Mouse (Mus musculus): ENCODE measurements at regions not wholly inside any gene's neighbourhood (a gene's known extent, or its start where the extent isn't known, plus 50 kb on each side); places are given as distances from the start of the nearest gene placed in this dataset.
A peak's percentile ranks its signal among the peaks of the same experiment; 100 is the strongest.

- Histone ChIP-seq H3K4me1 (ENCODE audit: control insufficient read depth, insufficient read depth, low read length) (peaks cover 6% of the 10 kb centered on the region; the same call in 1 of the 2 replicates), H3K4me3 (ENCODE audit: control insufficient read depth, low read depth, low read length) (peak overlapping the region; percentile 64), H3K27me3 (ENCODE audit: control insufficient read depth, insufficient read depth, low read length) (no peaks in the 10 kb centered on the region), H3K27ac (ENCODE audit: control insufficient read depth, insufficient read depth, low read depth, low read length) (no peak overlapping the region), H3K36me3 (ENCODE audit: control insufficient read depth, insufficient read depth, low read length) (no peaks in the 10 kb centered on the region)
- TF ChIP-seq CTCF (IDR thresholded peaks at IDR 0.05; ENCODE audit: control insufficient read depth, insufficient read depth, insufficient replicate concordance, low read depth, low read length) (no peak), POLR2A (IDR thresholded peaks at IDR 0.05; ENCODE audit: control insufficient read depth, low read depth, low read length) (no peak)
These were observed 76.6 kb upstream of the Cpsf6 start for GRCm38 (mm10) chr10:117456427-117456826.

GRCm38 (mm10) chr10:117455595-117456302, 75.9 kb upstream of the Cpsf6 start:
- H3K27ac ChIP-seq (ENCODE audit: control insufficient read depth, insufficient read depth, low read depth, low read length) = no peak overlapping the region
- no peaks in the 10 kb centered on the region for H3K36me3 ChIP-seq (ENCODE audit: control insufficient read depth, insufficient read depth, low read length)
- peak overlapping the region; percentile 15 for H3K4me3 ChIP-seq (ENCODE audit: control insufficient read depth, low read depth, low read length)
- no peak for TF ChIP-seq POLR2A (IDR thresholded peaks at IDR 0.05; ENCODE audit: control insufficient read depth, low read depth, low read length)
- TF ChIP-seq CTCF (IDR thresholded peaks at IDR 0.05; ENCODE audit: control insufficient read depth, insufficient read depth, insufficient replicate concordance, low read depth, low read length) = peak; percentile 16; the same call in 1 of the 2 replicates
- no peaks in the 10 kb centered on the region for H3K27me3 ChIP-seq (ENCODE audit: control insufficient read depth, insufficient read depth, low read length)
- peaks cover 6% of the 10 kb centered on the region; the same call in 1 of the 2 replicates for H3K4me1 ChIP-seq (ENCODE audit: control insufficient read depth, insufficient read depth, low read length)

- TF ChIP-seq POLR2A (IDR thresholded peaks at IDR 0.05; ENCODE audit: control insufficient read depth, low read depth, low read length) (no peak), CTCF (IDR thresholded peaks at IDR 0.05; ENCODE audit: control insufficient read depth, insufficient read depth, insufficient replicate concordance, low read depth, low read length) (no peak)
- Histone ChIP-seq H3K4me1 (ENCODE audit: control insufficient read depth, insufficient read depth, low read length) (peaks cover 8% of the 10 kb centered on the region; the same call in 1 of the 2 replicates), H3K27me3 (ENCODE audit: control insufficient read depth, insufficient read depth, low read length) (no peaks in the 10 kb centered on the region), H3K4me3 (ENCODE audit: control insufficient read depth, low read depth, low read length) (no peak overlapping the region), H3K27ac (ENCODE audit: control insufficient read depth, insufficient read depth, low read depth, low read length) (no peak overlapping the region), H3K36me3 (ENCODE audit: control insufficient read depth, insufficient read depth, low read length) (no peaks in the 10 kb centered on the region)
These were observed 75.1 kb upstream of the Cpsf6 start for GRCm38 (mm10) chr10:117454711-117455591.

DNA sequence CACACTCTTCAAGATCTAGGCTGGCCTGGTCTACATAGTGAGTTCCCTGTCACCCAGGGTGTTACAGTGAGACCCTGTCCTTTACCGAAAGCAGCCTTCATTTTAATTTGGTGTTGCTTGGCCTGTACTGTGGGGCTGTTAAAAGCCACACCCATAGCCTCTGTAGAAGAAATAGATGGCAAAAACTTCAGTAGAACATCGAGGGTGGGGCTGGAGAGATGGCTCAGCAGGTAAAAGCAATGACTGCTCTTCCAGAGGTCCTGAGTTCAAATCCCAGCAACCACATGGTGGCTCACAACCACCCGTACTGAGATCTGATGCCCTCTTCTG, 74.3 kb upstream of the Cpsf6 start:
- Histone ChIP-seq H3K4me1 (ENCODE audit: control insufficient read depth, insufficient read depth, low read length) (peaks cover 8% of the 10 kb centered on the region; the same call in 1 of the 2 replicates), H3K36me3 (ENCODE audit: control insufficient read depth, insufficient read depth, low read length) (no peaks in the 10 kb centered on the region), H3K27me3 (ENCODE audit: control insufficient read depth, insufficient read depth, low read length) (no peaks in the 10 kb centered on the region), H3K27ac (ENCODE audit: control insufficient read depth, insufficient read depth, low read depth, low read length) (no peak overlapping the region), H3K4me3 (ENCODE audit: control insufficient read depth, low read depth, low read length) (no peak overlapping the region)
- TF ChIP-seq POLR2A (IDR thresholded peaks at IDR 0.05; ENCODE audit: control insufficient read depth, low read depth, low read length) (no peak), CTCF (IDR thresholded peaks at IDR 0.05; ENCODE audit: control insufficient read depth, insufficient read depth, insufficient replicate concordance, low read depth, low read length) (no peak)

GRCm38 (mm10) chr10:117453406-117454170, 73.8 kb upstream of the Cpsf6 start:
- TF ChIP-seq POLR2A (IDR thresholded peaks at IDR 0.05; ENCODE audit: control insufficient read depth, low read depth, low read length) (no peak), CTCF (IDR thresholded peaks at IDR 0.05; ENCODE audit: control insufficient read depth, insufficient read depth, insufficient replicate concordance, low read depth, low read length) (no peak)
- Histone ChIP-seq H3K4me1 (ENCODE audit: control insufficient read depth, insufficient read depth, low read length) (peaks cover 8% of the 10 kb centered on the region; the same call in 1 of the 2 replicates), H3K27ac (ENCODE audit: control insufficient read depth, insufficient read depth, low read depth, low read length) (no peak overlapping the region), H3K36me3 (ENCODE audit: control insufficient read depth, insufficient read depth, low read length) (no peaks in the 10 kb centered on the region), H3K4me3 (ENCODE audit: control insufficient read depth, low read depth, low read length) (no peak overlapping the region), H3K27me3 (ENCODE audit: control insufficient read depth, insufficient read depth, low read length) (no peaks in the 10 kb centered on the region)

- Histone ChIP-seq H3K36me3 (ENCODE audit: control insufficient read depth, insufficient read depth, low read length) (no peaks in the 10 kb centered on the region), H3K4me1 (ENCODE audit: control insufficient read depth, insufficient read depth, low read length) (peaks cover 9% of the 10 kb centered on the region; the same call in 1 of the 2 replicates), H3K27ac (ENCODE audit: control insufficient read depth, insufficient read depth, low read depth, low read length) (no peak overlapping the region), H3K27me3 (ENCODE audit: control insufficient read depth, insufficient read depth, low read length) (no peaks in the 10 kb centered on the region), H3K4me3 (ENCODE audit: control insufficient read depth, low read depth, low read length) (no peak overlapping the region)
- TF ChIP-seq POLR2A (IDR thresholded peaks at IDR 0.05; ENCODE audit: control insufficient read depth, low read depth, low read length) (no peak), CTCF (IDR thresholded peaks at IDR 0.05; ENCODE audit: control insufficient read depth, insufficient read depth, insufficient replicate concordance, low read depth, low read length) (no peak)
These were observed 72.6 kb upstream of the Cpsf6 start for GRCm38 (mm10) chr10:117452190-117452950.

Data from testis, adult 2 months (tissue).